Mouse (Mus musculus): ENCODE measurements around the gene Cbx7. TPM values are rescaled to one million over a fixed set of nuclear protein-coding genes. Genes with fewer than 3 reads are reported as not detected.
A peak's percentile ranks its signal among the peaks of the same experiment; 100 is the strongest.

Cbx7 gene
- total and polyA plus RNA-seq, 2 experiments from 2014 or later: 3.4 to 14.9 TPM

GRCm38 (mm10) chr15:79933052-79933669, 37.8 kb downstream of the Cbx7 start:
- no peak for ATAC-seq (ENCODE audit: low FRiP score)
- WGBS: 11% methylated on average over 22 of the region's 22 CpGs
- no peak for TF ChIP-seq CTCF (IDR thresholded peaks at IDR 0.05)

DNA sequence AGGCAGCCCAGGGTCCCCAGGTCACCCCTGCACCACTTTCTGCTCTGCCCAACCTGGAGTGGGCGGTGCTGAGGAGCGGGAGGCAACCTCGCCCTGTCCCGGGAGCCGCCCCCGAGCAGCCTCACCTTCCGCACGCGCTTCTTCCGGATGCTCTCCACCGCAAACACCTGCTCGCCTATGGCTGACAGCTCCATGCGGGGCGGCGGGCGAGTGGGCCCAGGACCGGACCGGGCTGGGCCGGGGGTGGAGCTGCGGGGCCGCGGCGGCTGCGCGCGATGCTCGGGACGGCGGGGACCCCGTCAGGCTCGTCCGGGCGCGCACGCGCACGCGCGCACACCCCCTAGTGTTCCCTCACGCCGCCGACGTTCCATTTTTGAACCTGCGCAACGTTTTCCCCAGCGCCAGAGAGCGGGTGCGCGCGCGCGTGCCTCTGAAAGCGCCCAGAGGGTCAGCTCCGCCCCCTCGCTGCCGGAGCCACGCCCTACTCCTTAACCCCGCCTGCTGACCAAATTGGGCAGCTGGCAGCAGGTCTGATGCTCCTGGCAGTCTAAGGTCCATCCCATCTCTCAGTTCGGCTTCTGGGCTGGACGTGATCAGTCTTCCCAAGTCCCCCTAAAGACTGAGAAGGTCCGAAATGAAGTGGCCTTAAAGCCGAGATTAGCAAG, 38.5 kb downstream of the Cbx7 start:
- peak; percentile 53 for TF ChIP-seq CTCF (IDR thresholded peaks at IDR 0.05)
- DNase-seq (ENCODE audit: low spot score) (peak; percentile 87), ATAC-seq (ENCODE audit: low FRiP score) (peak; percentile 47; the same call in 1 of the 2 replicates)
- Histone ChIP-seq H3K27me3 (ENCODE audit: insufficient read depth, low read length) (peaks cover 5% of the 10 kb centered on the region; the same call in 1 of the 2 replicates), H3K9ac (replicated peaks; ENCODE audit: low read length, poor library complexity, severe bottlenecking) (peak overlapping the region; percentile 65), H3K36me3 (ENCODE audit: insufficient read depth, low read length) (no peaks in the 10 kb centered on the region), H3K27ac (ENCODE audit: low read depth, low read length) (no peak overlapping the region), H3K4me3 (ENCODE audit: low read depth, low read length) (peak overlapping the region; percentile 66), H3K4me2 (ENCODE audit: low read depth, low read length, poor library complexity, severe bottlenecking) (peak overlapping the region; percentile 83), H3K4me1 (ENCODE audit: insufficient read depth, low read length) (0 out of 2 replicates have a peak, but pooled peaks cover 3% of the 10 kb centered on the region), H3K9me3 (ENCODE audit: low read length) (no peaks in the 10 kb centered on the region)
- WGBS: under 1% methylated on average over 49 of the region's 62 CpGs

More at GRCm38 (mm10) chr15:79933052-79933669, 37.8 kb downstream of the Cbx7 start:
- H3K4me1 ChIP-seq (ENCODE audit: insufficient read depth, low read length): no peaks in the 10 kb centered on the region
- no peak overlapping the region for H3K9ac ChIP-seq (replicated peaks; ENCODE audit: low read length, poor library complexity, severe bottlenecking)
- no peaks in the 10 kb centered on the region for H3K36me3 ChIP-seq (ENCODE audit: insufficient read depth, low read length)
- H3K9me3 ChIP-seq (ENCODE audit: low read length): no peaks in the 10 kb centered on the region
- H3K4me3 ChIP-seq (ENCODE audit: low read depth, low read length): peak overlapping the region; percentile 66
- no peak for DNase-seq (ENCODE audit: low spot score)
- H3K27ac ChIP-seq (ENCODE audit: low read depth, low read length): no peak overlapping the region
- peaks cover 5% of the 10 kb centered on the region; the same call in 1 of the 2 replicates for H3K27me3 ChIP-seq (ENCODE audit: insufficient read depth, low read length)
- H3K4me2 ChIP-seq (ENCODE audit: low read depth, low read length, poor library complexity, severe bottlenecking): peak overlapping the region; percentile 83

DNA sequence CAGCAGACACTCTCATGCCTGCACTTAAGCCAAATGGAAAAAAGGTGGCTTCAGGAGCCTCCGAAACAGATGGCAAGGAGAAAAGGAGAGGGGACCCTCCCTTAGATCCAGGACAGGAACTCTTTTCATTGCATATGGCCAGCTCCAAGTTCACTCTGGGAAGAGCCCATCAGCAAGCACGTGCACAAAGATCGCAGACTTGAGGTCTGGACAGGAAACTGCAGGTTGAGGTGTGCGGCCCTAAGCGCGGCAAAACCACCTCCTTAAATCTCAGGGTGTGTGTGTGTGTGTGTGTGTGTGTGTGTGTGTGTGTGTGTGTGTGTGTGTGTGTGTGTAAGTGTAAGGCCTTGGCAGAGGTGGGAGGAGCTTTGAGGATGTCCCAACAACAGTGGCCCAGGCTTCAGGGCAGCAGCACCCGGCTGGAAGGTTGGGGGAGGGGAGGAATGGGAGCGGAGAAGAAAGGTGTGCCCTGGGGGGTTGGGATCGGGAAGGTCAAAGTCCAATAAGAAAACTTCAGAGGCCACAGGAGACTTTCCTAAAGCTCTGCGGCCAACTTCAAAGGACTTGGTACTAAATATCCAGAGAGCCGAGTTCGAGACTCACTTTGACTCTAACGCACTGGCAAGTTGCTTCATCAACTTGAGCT, 39.3 kb downstream of the Cbx7 start:
- peak overlapping the region; percentile 83 for H3K4me2 ChIP-seq (ENCODE audit: low read depth, low read length, poor library complexity, severe bottlenecking)
- DNase-seq (ENCODE audit: low spot score) (no peak), ATAC-seq (ENCODE audit: low FRiP score) (no peak)
- H3K9me3 ChIP-seq (ENCODE audit: low read length): no peaks in the 10 kb centered on the region
- H3K4me1 ChIP-seq (ENCODE audit: insufficient read depth, low read length): 0 out of 2 replicates have a peak, but pooled peaks cover 6% of the 10 kb centered on the region
- H3K27ac ChIP-seq (ENCODE audit: low read depth, low read length): no peak overlapping the region
- 32% methylated on average over 13 of the region's 13 CpGs for WGBS
- no peak overlapping the region for H3K9ac ChIP-seq (replicated peaks; ENCODE audit: low read length, poor library complexity, severe bottlenecking)
- peaks cover 5% of the 10 kb centered on the region; the same call in 1 of the 2 replicates for H3K27me3 ChIP-seq (ENCODE audit: insufficient read depth, low read length)
- peak overlapping the region; percentile 66 for H3K4me3 ChIP-seq (ENCODE audit: low read depth, low read length)
- no peaks in the 10 kb centered on the region for H3K36me3 ChIP-seq (ENCODE audit: insufficient read depth, low read length)
- no peak for TF ChIP-seq CTCF (IDR thresholded peaks at IDR 0.05)

GRCm38 (mm10) chr15:79929734-79930133, 41.2 kb downstream of the Cbx7 start:
- peaks cover 5% of the 10 kb centered on the region; the same call in 1 of the 2 replicates for H3K27me3 ChIP-seq (ENCODE audit: insufficient read depth, low read length)
- no peak overlapping the region for H3K4me2 ChIP-seq (ENCODE audit: low read depth, low read length, poor library complexity, severe bottlenecking)
- WGBS: 92% methylated on average over 3 of the region's 3 CpGs
- H3K4me1 ChIP-seq (ENCODE audit: insufficient read depth, low read length): 0 out of 2 replicates have a peak, but pooled peaks cover 6% of the 10 kb centered on the region
- no peaks in the 10 kb centered on the region for H3K36me3 ChIP-seq (ENCODE audit: insufficient read depth, low read length)
- no peak overlapping the region for H3K9ac ChIP-seq (replicated peaks; ENCODE audit: low read length, poor library complexity, severe bottlenecking)
- DNase-seq (ENCODE audit: low spot score) (no peak), ATAC-seq (ENCODE audit: low FRiP score) (no peak)
- no peak overlapping the region for H3K27ac ChIP-seq (ENCODE audit: low read depth, low read length)
- no peaks in the 10 kb centered on the region for H3K9me3 ChIP-seq (ENCODE audit: low read length)
- no peak overlapping the region for H3K4me3 ChIP-seq (ENCODE audit: low read depth, low read length)
- TF ChIP-seq CTCF (IDR thresholded peaks at IDR 0.05): no peak

DNA sequence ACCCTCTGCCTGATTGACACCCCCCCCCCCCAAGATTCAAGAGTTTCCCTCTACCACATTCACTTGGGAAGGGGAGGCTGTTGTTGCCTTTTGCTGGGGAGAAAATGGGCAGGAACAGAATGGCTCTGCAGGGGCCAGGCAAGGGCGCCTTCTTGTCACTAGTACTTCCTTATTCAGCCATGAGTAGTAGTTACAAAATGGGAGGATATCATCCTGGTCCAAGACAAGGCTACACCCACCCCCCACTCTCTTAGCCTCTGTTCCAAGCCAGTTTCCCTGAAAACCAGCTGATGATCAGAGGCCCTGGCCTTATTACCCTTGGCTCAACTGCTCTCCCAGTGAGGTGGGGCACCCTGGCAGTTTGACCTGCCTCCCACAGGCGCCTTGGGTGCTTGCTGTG, 42.2 kb downstream of the Cbx7 start:
- H3K27me3 ChIP-seq (ENCODE audit: insufficient read depth, low read length): no peaks in the 10 kb centered on the region
- TF ChIP-seq CTCF (IDR thresholded peaks at IDR 0.05): no peak
- H3K4me1 ChIP-seq (ENCODE audit: insufficient read depth, low read length): 0 out of 2 replicates have a peak, but pooled peaks cover 6% of the 10 kb centered on the region
- no peak overlapping the region for H3K4me2 ChIP-seq (ENCODE audit: low read depth, low read length, poor library complexity, severe bottlenecking)
- H3K27ac ChIP-seq (ENCODE audit: low read depth, low read length): no peak overlapping the region
- no peak overlapping the region for H3K4me3 ChIP-seq (ENCODE audit: low read depth, low read length)
- no peak for DNase-seq (ENCODE audit: low spot score)
- ATAC-seq (ENCODE audit: low FRiP score): no peak
- WGBS: 90% methylated on average over 2 of the region's 2 CpGs
- H3K36me3 ChIP-seq (ENCODE audit: insufficient read depth, low read length): no peaks in the 10 kb centered on the region
- no peaks in the 10 kb centered on the region for H3K9me3 ChIP-seq (ENCODE audit: low read length)
- H3K9ac ChIP-seq (replicated peaks; ENCODE audit: low read length, poor library complexity, severe bottlenecking): no peak overlapping the region

Data from midbrain, postnatal 0 days (tissue).